Mouse (Mus musculus): ENCODE results near the gene Lrrc51. TPM values are rescaled to one million over a fixed set of nuclear protein-coding genes. Genes with fewer than 3 reads are reported as not detected.
A peak's percentile ranks its signal among the peaks of the same experiment; 100 is the strongest.

The Lrrc51 gene
- total RNA-seq, 2 experiments from 2014 or later, result 12.2 to 13.9 TPM

GRCm38 (mm10) chr7:101888460-101888859 lies 45.2 kb downstream of the Lrrc51 start:
- DNase-seq (ENCODE audit: low spot score in 2 of 2), result no peak

DNA sequence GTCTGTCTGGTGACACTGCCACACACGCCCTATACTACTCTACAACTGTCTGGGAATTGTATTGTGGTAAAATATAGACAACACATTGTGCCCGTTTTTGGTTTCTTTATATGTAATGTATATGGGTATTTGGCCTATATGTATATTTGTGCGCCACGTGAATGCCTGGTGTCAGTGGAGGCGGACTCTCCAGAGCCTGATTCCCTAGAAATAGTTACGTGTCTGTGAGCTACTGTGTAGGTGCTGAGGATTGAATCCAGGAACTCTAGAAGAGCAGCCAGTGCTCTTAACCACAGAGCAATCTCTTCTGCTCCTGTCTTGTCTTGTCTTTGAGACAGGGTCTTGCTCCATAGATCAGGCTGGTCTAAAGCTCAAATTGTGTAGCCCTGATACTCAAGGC lies 47.4 kb downstream of the Lrrc51 start:
- no peak for DNase-seq (ENCODE audit: low spot score in 2 of 2)

DNA sequence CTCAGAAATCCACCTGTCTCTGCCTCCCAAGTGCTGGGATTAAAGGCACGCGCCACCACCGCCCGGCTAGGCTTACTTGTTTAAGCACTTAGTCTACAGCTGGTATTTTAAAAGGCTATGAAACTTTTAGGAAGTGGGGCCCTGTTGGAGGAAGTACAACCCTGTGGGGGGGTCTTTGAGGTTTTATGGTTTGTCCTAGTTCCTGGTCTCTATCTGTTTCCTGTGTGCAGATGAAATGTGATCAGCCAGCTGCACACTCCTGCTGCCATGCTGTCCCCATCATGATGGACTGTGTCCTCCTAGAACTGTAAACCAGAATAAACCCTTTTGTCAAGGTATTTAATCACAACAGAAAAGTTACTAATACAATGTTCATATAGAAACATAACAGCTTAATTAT lies 49.5 kb downstream of the Lrrc51 start:
- no peak for DNase-seq (ENCODE audit: low spot score in 2 of 2)

DNA sequence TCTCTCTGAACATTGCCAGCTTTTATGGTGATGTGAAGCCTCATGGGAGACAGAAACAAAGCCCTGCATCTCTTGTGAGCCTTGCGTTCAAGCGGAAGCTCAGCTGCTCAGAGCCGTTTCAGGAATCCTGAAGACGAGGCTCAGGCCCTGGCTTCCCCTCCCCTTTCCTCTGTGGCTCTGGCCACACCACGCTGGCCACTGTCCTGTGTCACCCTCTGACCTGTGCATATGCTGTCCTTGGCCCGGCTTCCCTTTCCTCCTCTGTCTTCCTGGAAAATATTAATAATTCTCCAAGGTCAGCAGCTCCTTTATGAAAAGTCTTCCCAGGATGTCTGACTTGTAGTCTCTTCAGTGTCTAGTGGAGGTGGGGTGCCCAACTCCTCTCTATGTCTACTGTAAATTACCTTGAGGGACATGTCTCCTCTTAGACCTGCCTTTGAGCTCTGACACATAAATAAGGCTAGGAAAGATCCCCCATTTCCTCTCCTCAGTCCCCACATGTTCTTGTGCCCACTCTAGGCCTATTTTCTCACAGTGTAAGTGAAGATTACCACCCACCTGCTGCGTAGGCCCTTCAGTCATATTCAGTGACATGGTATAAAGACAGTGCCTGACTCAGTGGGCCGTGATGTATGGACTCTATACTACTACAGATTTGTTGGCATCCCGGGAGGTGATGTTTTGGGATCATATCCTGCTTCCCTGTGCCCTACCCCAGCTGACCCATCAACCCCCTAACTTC lies 51.1 kb downstream of the Lrrc51 start:
- no peak for DNase-seq (ENCODE audit: low spot score in 2 of 2)

DNA sequence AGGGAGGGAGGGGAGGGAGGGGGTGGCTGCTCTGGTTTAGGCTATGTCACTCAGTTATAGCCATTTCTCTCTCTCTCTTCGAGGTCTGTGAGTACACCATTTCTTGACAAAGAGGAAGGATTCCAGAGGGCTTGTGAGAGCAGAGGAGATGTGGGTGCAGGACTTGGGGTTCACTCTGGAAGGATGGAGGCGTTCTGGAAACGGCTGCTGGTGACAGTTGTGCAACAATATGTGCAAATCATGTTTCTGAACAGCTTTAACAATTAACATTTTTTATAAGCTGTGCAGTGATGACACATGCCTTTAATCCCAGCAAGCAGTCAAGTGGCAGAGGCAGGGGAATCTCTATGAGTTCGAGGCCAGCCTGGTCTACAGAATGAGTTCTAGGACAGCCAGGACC lies 52.8 kb downstream of the Lrrc51 start:
- no peak for DNase-seq (ENCODE audit: low spot score in 2 of 2)

DNA sequence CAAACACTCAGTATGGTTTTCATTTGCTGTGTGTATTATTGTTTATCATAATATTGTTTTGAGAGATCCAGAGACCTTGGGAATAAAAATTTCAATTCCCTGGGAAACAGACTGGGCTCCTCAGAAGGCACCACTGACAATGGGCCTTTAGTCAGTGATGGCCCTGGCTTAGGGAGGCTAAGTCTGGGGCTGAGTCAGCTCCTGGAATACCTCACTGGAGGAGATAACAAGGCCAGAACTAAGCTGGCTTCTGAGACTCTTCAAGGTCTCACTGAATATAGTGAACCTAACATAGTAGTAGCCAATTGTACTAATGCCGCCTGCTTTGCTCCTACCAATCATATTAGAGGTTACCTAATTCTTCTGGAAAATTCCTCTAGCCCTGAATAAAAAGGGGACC lies 57.7 kb downstream of the Lrrc51 start:
- DNase-seq (ENCODE audit: low spot score in 2 of 2), result no peak

DNA sequence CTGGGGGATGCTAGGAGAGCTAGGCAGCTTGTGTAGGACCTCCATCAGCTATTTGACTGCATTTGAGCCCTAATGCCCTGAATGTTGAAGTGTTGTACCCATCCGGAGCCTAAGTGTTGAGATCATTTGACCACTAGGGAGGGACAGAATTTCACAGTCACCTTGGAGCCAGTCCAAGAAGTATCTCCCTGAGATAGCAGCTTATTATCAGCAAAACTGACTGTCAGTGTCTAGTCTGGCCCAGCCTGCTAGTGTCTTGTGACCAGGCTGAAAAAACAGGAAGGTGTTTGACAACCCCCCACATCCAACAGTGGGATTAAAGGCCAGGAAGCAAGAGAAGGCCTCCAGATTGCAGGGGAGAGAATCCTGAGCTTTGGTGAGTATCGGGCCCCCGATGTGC lies 62.4 kb downstream of the Lrrc51 start:
- DNase-seq (ENCODE audit: low spot score in 2 of 2), result peak in 1 of 2 experiments; percentile 12

GRCm38 (mm10) chr7:101870629-101871028 lies 63.1 kb downstream of the Lrrc51 start, which contains the start of gene Folr1:
Gene Folr1 (minus strand): TSS chr7:101870788.
- no peak for DNase-seq (ENCODE audit: low spot score in 2 of 2)

GRCm38 (mm10) chr7:101869163-101869500 lies 64.6 kb downstream of the Lrrc51 start:
- DNase-seq (ENCODE audit: low spot score in 2 of 2), result no peak

GRCm38 (mm10) chr7:101868241-101869162 lies 65.2 kb downstream of the Lrrc51 start:
- no peak for DNase-seq (ENCODE audit: low spot score in 2 of 2)

- no peak for DNase-seq (ENCODE audit: low spot score in 2 of 2)
These were observed 66.2 kb downstream of the Lrrc51 start for GRCm38 (mm10) chr7:101867482-101867881.

- no peak for DNase-seq (ENCODE audit: low spot score in 2 of 2)
These were observed 67.0 kb downstream of the Lrrc51 start for GRCm38 (mm10) chr7:101866491-101867265.

DNA sequence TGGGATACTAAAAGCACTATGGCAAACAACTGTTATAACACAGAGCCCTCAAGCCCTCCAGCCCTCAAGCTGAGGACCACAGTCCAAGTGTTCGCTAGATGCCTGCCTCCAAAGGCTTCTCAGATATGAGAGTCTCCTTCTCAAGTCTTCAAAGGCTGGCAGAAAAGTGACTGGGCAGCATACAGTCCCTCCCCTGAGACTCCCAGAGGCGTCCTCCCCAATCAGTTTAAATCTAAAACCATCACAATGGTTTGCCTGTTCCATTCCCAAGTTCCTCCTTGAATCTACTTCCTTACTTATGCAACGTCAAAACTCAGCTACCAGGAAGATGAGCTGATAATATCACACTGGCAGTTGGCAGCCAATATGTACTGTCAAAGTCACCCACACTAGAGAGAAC lies 70.3 kb downstream of the Lrrc51 start, which contains the start of gene Anapc15:
Gene Anapc15, plus strand, starts transcription at position 301 of the 400 bp plus-strand sequence.
- no peak for DNase-seq (ENCODE audit: low spot score in 2 of 2)

Small RNA genes lying within 50 kb of the gene (microRNA-seq; reads per million reads assigned to microRNA genes)
- 0 reads per million in 2 experiments for gene Gm22655 (ENCODE audit: borderline number of aligned reads in 2 of 2)

Other genes starting within 250 kb of the Lrrc51 start
- 10 to 100 TPM; 17.9 to 29.5 TPM for gene Phox2a, start 115.6 kb downstream of the Lrrc51 start, total RNA-seq (2021)
- 10 to 100 TPM; 79.2 to 81.5 TPM for gene Inppl1, start 95.7 kb downstream of the Lrrc51 start, total RNA-seq (2021)
- gene Folr2, start 76.7 kb downstream of the Lrrc51 start, total RNA-seq (2021), result 1 to 10 TPM; 2.3 to 9.5 TPM
- 10 to 100 TPM; 27.4 to 35.2 TPM for gene Anapc15, start 70.2 kb downstream of the Lrrc51 start, total RNA-seq (2021)
- 1 to 10 TPM in 1 of 2 experiments, not detected in 1; 5.0 TPM for gene Folr1, start 63.1 kb downstream of the Lrrc51 start, total RNA-seq (2021)
- 100 to 1,000 TPM in 1 of 2 experiments, 10 to 100 TPM in 1; 95.1 to 109 TPM for gene Lamtor1, start 28.0 kb downstream of the Lrrc51 start, total RNA-seq (2021)
- gene Tomt, start 27.5 kb downstream of the Lrrc51 start, total RNA-seq (2021), result not detected
- 100 to 1,000 TPM; 141 to 160 TPM for gene Numa1, start 216 bp upstream of the Lrrc51 start, total RNA-seq (2021)
- gene Il18bp, start 84.8 kb upstream of the Lrrc51 start, total RNA-seq (2021), result 10 to 100 TPM in 1 of 2 experiments, 1 to 10 TPM in 1; 8.4 to 12.5 TPM
- 10 to 100 TPM; 38.5 to 38.7 TPM for gene Rnf121, start 131.6 kb upstream of the Lrrc51 start, total RNA-seq (2021)
- 10 to 100 TPM; 11.6 to 12.6 TPM for gene Xndc1, start 131.6 kb upstream of the Lrrc51 start, total RNA-seq (2021)
- under 1 TPM; 0.89 to 0.99 TPM for gene Xntrpc, start 131.8 kb upstream of the Lrrc51 start, total RNA-seq (2021)
- not detected for gene Trpc2, start 149.2 kb upstream of the Lrrc51 start, total RNA-seq (2021)
- under 1 TPM in 1 of 2 experiments, not detected in 1; 0.29 TPM for gene Art1, start 167.8 kb upstream of the Lrrc51 start, total RNA-seq (2021)
- gene Art5, start 175.6 kb upstream of the Lrrc51 start, total RNA-seq (2021), result not detected
- not detected for gene Chrna10, start 182.9 kb upstream of the Lrrc51 start, total RNA-seq (2021)